Mouse (Mus musculus) myocyte (in vitro differentiated cells): Measurements from ENCODE around the gene Gm45753.

Source experiments
- MYOG ChIP-seq, 3 experiments: IDR thresholded peaks; one replicate each; pipeline ENCODE4 v1.6.1; 2011; ENCODE audit warnings: control low read depth in 2 of 3, low read depth in 2 of 3, mild to moderate bottlenecking in 2 of 3; ENCODE audit not compliant: insufficient read length in 2 of 3, control insufficient read depth in 1 of 3, insufficient read depth in 1 of 3
- POLR2A ChIP-seq: IDR thresholded peaks from one replicate; pipeline ENCODE4 v1.6.1; 2011; ENCODE audit warnings: low read depth, mild to moderate bottlenecking, control low read depth, moderate library complexity; ENCODE audit not compliant: insufficient read length

GRCm38 (mm10) chr8:45304354-45304753, 3.9 kb downstream of the Gm45753 start:
- TF ChIP-seq POLR2A (no peak), MYOG (IDR thresholded peaks at IDR 0.05; ENCODE audit: control insufficient read depth in 1 of 3, insufficient read depth in 1 of 3, insufficient read length in 2 of 3, low read depth in 2 of 3) (no peak)
